Mouse (Mus musculus) left cerebral cortex, postnatal 4 days (tissue): ENCODE results near the gene Ints14. TPM values are rescaled to one million over a fixed set of nuclear protein-coding genes. Genes with fewer than 3 reads are reported as not detected.
"Not testable (repeated sequence)": the region's sequence is repeated elsewhere in the genome, so short reads cannot be mapped to it uniquely, and the experiment has no call there.

ENCODE experiments used
- DNase-seq: peaks from one replicate; pipeline ENCODE4 v3.0.0-alpha.2; 2022
- intact Hi-C: fragments of 180-260 bp; cut with DNase I; formaldehyde crosslinking; loops from one replicate; pipeline ENCODE4 v1.15.1; 2025
- total RNA-seq, 2 experiments: library from RNA; stranded (reverse); gene quantifications; 2 replicates each; pipeline ENCODE4 v1.2.3; 2021

Ints14 gene
- total RNA-seq, 2 experiments from 2014 or later = 22.1 to 24.2 TPM

DNA sequence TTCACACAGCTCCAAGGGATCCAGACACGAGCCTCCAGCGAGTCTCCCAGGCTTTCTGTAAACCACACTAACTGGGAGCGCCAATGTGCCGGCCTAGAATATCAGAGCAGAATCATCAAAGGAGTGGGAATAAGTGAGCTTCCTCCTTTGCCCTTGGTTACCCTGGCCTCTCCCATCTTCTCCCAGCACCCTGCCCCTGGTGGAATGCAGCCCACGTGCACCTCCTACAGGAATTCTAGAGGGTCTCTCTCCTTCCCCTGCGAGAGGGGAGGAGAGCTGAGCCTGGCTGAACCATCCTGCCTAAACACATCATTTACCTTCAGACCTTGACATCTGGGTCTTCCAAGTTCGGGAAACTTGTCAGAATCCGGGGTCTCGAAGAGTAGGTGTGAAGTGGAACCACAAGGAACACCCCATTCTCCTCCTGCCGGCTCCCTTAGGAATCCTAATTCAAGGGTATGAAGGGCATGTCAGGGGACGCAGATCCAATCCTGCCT is 9.5 kb upstream of the Ints14 start, which contains the start of gene Slc24a1:
Slc24a1 (minus strand) TSS at position 447 of the 497 bp plus-strand sequence.
- no peak for DNase-seq
- intact Hi-C loops = no loop called here

DNA sequence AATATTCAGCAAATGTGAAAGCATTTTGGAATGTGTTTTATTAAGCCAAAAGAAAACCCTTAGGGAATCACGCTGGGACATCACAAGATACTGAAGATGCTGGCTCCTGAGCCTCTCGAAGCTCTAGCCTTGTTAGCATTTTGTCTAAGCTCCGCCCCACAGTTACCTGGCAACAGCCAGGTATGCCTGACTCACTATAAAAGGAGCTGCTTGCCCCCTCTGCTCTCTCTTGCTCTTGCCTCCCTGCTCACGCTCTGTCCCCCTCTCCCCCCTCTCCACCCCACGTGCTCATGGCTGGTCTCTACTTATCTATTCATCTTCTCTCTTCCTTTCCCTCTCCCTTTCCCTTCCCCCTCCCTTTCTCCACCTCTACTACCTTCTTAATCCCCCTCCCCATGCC is 8.7 kb upstream of the Ints14 start:
- intact Hi-C loops = no loop called here
- no peak for DNase-seq

DNA sequence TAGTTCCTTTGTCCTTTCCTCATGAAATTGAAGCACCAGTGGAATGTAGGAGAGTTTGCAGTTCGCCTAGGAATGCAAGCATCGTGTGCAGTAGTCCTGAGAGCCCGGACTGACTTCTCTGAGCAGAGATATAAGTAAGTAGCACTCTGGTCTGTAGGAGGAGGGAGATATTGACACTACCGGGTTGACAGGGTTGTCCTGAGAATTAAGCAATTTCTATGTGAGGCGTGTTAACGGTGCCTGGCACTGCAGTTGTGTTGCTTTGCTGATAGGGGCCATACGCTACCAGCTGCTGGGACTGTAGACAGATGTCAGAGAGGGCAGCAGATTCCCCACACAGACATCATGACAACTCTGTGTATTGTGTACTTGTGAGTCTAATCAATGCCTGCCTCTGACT is 7.5 kb upstream of the Ints14 start:
- intact Hi-C loops = no loop called here
- DNase-seq = no peak

DNA sequence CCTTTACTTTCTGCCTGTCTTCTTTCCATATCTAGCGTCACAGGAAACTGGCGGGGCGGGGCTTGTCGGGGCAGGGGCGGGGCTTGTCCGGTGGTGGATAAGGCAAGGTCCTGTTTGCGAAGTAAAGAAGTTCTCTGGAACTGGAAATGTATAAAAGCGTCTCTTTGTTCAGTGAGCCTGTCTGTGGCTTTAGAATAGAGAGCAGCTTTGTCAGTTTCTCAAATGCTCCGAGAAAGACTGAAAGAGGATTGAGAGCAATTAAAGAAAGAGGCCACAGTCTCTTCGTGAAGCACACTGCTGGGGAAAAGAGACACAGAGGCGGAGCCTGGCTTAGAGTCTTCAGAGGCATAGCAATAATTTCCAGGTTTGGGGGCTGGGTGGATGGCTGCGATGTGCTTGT is 4.4 kb upstream of the Ints14 start:
- peak; percentile 28 for DNase-seq
- intact Hi-C loops = no loop called here

DNA sequence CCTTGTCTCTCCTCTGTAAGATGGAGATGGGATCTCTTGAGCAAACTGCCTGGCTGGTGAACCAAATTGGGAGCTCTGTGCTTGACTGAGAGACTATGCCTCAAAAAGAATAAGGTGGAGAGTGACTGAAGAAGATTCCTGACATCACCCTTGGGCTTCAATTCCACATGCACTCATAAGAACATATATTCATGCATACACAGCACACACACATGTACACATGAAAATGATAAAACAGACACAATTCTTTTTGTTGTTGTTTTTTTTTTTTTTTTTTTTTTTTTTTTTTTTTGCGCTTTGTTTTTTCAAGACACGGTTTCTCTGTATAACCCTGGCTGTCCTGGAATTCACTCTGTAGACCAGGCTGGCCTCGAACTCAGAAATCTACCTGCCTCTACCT is 3.4 kb upstream of the Ints14 start:
- intact Hi-C loops = no loop called here
- DNase-seq = no peak

DNA sequence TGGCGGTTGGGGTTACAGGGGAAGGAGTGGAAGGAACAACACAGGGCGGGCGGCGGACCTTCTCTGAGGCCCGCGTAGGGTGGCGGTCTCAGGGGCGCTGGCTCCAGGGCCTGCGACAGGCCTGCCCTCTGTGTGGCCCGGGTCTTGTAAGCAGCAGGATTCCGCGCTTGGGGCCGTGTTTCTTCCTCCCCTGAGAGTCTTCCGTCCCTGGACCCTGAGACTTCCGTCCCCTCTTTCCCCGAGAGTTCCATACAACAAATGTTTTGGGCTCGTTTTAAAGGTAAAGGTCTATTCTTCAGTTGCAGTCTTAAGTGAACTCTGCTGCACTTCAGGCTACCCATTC is 244 bp downstream of the Ints14 start:
- DNase-seq = no peak
- intact Hi-C loops = no loop called here

DNA sequence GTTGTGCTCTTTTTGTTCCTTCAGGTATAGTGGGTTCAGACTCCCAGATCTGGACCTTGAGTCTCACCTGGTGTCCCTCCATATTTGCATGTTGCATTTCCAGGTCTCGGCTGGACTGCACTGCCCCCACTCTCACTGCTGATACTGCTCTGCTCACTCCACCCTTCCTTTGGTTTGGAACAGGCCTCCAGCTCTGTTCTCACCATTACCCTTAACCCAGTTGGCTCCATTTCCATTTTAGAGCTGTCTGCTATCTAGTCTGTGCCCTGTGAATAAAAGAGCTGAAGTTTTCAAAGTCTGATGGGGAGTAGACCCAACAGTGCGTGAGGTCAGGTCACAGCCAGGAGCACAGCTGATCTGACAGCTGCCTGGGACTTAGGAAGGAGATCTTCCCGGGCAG is 19.8 kb downstream of the Ints14 start:
- intact Hi-C loops = no loop called here
- DNase-seq = no peak

DNA sequence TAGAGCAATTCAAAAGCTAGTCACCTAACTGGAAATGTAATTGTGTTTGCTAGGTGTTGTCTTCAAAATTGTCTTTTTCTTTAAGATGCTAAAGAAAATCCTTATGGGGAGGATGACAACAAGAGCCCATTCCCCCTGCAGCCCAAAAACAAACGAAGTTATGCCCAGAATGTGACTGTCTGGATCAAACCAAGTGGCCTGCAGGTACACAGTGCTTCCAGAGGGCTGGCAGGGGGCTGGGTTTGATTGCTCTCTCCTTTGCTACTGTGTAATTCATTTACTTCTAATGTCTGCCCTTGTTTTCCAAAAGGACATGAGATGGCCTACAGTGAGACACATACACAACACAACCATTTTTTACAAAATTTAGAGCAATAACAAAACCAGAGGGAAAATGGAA is 21.2 kb downstream of the Ints14 start:
- intact Hi-C loops = no loop called here
- no peak for DNase-seq

DNA sequence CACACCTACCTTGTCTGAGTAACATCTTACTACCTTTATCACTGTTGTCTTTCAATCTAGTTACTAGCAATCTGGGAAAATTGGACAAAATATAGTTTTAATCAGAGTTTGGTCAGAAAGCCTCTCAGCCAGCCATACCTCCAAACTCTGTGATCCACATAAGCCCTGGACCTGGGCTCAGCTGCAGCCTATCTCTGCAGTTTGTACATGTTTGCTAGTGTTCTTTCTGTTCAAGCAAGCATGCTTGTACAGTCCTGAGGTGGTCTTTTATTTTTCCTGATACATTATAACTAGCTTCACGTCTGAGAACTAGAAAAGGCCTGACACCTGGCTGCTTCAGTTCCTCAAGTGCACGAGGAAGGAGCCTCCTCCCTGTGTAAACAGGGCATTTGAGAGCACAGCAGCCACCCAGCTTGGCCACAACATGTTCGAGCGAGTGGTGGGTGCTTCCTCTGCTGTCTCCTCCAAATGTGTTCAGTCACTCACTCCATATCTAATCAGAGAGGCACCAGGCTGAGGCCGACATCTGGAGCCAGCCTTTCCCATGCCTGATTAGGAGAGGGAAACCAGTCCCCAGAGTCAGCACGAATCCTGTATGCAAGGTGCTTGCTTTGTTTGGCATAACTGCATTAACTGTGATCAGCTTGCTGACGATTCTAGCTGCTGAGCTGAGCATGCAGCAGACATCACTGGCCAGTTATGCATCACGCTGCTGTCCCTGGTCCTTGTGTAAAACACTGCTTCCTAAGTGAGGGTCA is 24.5 kb downstream of the Ints14 start:
- intact Hi-C loops = no loop called here
- DNase-seq = no peak

DNA sequence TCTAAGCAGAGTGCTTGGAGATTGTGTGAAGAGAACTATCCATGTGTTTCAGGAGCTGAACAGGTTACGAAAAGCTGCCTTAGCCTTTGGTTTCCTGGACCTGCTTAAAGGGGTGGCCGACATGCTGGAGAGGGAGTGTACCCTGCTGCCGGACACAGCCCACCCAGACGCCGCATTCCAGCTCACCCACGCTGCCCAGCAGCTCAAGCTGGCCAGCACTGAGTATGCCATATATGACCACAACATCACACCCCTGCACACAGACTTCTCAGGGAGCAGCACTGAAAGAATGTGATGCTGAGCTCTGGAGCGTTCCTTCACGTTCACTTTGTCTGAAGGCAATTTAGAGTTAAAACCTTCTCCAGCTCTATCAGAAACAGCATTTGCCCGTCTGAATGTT is 25.1 kb downstream of the Ints14 start:
- intact Hi-C loops = no loop called here
- DNase-seq = no peak

DNA sequence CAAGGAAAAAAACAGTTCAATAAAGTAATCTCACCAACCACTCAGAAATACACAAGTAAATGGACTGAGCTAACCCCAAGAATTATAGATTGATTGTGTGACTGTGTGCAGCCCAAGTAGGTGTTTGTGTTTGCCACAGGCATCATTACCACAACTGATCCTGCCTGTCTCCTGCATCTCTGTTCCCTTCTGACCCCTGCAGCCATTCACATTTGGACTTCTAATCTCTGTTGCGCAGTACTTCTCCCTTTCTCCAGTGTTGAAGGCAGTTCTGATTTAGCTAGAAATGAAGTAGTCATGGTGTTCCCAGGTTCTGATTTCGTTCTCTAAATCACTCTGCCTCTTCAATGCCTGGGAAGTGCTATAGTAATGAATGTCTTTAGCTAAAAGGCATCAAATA is 26.9 kb downstream of the Ints14 start:
- intact Hi-C loops = no loop called here
- no peak for DNase-seq

DNA sequence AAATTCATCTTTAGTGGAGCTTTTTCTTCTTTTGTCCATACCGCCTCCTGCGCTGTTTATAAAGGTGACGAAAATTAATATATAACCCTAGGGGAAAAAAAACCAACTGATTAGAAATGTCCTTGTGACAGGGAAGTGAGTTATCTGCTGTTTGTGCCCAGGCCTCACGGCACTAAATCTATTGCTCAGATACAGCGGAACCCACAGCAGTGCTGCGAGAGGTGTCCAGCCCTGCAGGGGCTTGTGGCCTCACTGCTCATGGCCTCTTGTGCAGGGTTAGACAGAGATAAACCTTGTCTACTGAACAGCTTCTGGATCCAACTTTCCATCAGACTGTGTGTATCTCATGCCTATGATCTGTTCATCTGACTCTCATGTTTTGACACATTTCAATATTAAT is 27.7 kb downstream of the Ints14 start:
- no peak for DNase-seq
- intact Hi-C loops = no loop called here

DNA sequence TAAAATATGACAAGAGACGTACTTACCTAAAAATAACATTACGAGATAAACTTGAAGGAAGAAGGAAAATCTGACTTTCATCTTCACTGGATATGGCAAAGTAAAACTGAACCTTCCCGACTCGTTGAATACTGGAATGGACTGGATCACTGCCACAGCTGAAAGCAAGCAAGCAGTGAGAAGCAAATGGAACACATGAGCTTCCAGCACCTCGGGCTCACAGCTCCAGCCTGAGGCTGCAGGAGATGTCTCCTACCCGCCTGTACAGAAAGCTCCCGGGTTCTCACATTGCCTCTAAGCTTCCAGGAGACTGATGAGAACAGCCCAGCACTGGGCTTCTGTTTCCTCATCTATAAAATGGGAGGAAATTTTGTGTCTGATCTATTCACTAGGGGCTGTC is 29.6 kb downstream of the Ints14 start:
- intact Hi-C loops = loop anchor here (10.0 kb wide), 1 partner anchor 75 kb away; no protein-coding TSS in a partner anchor
- DNase-seq = no peak

DNA sequence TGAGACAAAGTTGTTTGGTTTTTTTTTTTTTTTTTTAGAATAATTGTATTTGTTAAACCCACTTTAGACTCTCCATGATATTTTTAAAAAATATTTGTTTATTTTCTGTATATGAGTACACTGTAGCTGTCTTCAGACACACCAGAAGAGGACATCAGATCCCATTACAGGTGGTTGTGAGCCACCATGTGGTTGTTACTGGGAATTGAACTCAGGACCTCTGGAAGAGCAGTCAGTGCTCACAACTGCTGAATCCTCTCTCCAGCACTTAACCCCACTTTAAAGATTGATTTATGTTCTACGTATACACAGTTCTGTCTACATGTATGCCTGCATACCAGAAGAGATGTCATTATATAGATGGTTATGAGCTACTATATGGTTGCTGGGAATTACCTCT is 34.8 kb downstream of the Ints14 start:
- intact Hi-C loops = loop anchor here (10.0 kb wide), 1 partner anchor 69 kb away; no protein-coding TSS in a partner anchor
- DNase-seq = not testable (repeated sequence)

DNA sequence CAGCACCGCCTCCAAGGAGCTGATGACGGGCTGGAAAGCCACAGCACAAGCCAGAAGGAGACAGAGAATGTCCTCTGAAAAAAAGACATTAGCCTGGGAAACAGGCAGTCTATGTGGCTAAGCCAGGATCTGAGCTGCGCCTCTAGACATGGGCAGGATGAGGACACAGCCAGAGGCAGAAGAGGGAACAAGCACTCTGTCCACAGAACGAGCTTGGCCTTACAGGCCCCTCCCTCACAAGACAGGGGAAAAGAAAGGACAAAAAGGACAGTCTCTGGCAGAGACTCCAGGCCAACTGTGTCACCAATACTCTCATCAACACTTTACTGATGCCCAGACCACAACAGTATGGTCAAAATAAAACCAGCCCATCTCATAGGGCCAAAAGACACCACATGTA is 40.8 kb downstream of the Ints14 start:
- intact Hi-C loops = no loop called here
- no peak for DNase-seq

DNA sequence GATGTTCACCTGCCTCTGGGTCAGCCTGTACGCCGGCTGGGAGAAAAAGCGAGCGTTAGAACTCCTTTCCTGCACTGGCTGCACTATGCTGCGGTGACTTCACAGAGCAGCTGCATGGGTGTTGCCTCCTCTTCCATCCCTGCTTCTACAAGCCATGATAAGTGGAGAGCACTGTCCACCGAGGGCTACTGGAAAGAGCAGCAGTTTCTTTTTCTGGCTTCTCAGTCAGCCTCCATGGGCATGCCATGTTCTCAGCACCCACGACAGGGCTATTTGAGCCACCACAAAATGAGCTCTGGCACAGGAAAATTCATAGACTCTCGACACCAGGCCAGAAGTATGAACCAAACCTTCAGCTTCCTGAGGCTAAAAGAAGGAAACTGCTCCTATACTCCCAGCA is 45.0 kb downstream of the Ints14 start:
- no peak for DNase-seq
- intact Hi-C loops = no loop called here

DNA sequence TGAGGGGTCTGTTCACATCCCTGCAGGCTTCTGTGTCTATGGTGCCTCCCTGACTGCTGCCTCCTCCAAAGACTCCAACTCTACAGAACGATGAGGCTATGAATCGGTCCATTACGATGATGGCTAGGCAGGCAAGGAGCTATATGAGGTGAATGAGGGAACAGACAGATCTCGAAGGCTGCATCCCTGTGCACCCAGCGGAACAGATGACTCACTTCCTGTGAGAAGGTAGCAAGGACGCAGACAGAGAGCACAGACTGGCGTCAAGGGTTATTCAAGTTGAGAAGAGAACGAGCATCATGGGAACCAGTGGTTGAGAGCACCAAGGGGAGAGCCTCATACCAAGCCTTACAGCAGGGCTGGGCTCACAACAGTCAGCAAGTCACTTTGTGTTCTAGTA is 49.9 kb downstream of the Ints14 start:
- no peak for DNase-seq
- intact Hi-C loops = no loop called here

DNA sequence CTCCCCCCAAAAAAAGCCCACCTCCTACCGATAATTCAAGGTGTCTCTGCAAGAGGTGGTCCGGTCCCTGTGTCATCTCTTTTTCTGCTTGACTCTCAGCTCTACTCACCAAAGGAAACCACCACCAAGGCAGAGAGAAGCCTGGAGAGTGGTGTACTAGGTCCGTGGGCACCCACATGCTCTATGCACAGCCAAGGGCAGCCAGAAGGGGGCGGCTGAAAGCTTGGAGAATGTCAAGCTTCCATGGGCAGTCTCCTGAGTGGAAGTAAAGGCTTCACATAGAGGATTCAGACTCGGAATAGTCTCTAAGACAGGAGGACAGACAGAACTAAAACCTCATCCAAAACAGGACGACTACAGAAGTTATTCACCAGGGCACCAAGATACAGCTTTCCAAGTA is 50.6 kb downstream of the Ints14 start:
- intact Hi-C loops = no loop called here
- DNase-seq = peak; percentile 38

DNA sequence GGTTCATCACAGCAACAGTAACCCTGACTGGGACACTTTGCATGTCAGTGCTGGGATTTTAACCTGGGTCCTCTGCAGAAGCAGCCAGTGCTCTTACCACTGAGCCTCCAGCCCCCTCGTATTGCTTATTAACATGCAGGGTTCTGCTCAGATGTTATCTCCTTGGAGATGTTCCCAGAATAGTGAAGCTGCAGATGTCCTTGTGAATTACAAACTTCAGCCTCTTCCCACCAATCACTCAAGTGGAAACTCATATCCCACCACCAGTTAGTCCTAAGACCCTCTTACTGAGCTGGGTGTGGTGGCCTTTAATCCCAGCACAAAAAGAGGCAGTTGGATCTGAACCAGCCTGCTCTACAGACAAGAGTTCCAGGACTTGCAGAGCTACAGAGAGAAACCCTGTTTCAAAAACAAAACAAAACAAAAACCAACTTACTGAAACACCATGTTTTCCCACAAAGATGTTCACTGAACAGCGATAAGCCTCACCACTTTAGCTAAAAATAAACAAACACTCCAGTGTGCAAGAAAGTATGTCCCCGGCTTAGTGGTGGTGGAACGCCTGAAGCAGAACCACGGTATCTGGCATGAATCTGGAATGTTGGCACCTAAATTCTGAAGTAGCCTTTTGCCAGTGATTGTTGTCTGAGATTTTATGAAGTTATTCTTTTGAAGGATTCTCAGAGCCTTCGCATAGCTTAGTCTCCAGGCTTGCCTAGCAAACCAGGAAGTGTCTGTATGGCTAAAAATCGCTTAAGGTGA is 54.9 kb downstream of the Ints14 start:
- intact Hi-C loops = no loop called here
- DNase-seq = no peak

DNA sequence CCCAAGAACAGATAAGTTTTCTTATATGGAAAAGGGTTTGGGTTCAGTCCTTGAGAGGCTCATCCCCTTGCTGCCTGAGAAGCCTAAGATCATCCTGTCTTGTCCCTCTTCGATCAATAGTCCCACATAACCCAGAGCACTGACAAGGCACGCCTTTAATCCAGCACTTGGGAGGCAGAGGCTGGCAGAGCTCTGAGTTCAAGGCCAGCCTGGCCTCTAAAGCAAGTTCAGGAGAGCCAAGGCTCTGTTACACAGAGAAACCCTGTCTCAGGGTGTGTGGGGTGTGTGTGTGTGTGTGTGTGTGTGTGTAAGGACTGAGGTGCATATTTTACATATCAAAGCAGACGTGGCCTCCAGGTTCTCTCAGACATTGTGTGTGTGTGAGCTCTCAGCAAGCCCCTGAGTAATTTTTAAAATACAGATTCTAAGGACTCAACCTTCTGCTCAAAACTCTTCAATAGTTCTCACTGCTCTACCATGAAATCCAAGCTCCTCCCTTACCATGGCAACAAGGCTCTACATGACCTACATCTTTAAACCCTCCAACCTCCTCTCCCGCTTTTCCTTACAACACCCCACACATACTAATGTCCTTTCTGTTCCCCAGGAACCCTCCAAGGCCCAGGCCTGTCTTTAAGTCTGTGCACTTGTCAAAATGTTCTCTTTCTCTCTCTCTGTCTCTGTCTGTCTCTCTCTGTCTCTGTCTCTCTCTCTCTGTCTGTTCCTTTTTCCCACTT is 55.7 kb downstream of the Ints14 start:
- DNase-seq = no peak
- intact Hi-C loops = no loop called here

DNA sequence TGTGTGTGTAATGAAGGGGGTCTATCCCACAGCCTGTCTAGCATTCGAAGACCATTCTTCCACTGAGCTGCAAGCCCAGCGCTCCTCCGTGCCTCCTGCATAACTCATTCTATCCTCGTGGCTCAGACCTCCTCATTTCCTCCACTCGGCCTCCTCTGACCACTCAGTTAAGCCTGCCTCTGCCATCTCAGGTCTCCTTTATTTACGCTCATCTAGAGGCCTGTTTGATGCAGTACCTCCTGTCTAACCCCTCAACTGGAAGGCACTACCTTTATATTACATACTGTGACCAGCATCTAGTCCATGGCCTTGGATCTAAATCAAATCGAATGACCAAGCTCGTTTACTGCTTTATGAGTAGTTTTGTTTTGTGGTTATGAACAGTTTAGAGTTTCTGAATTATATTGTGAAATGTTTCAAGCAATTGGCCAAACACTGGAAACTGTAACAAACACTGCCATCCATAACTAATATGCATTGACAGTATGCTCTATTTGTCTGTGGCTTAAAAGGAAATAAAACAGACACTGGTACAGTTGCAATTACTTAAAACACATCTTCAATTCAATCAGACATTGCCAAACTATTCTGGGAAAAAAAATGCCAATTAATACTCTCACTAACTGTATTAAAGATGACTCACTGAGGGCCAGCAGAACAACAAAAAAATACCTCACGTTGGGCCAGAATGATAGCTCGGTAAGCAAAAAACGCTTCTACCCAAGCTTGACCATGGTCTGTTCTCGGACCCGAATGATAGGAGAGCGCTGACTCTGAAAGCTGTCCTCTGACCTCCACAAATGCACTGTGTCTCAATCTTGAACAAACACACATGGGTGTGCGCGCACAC is 56.5 kb downstream of the Ints14 start:
- intact Hi-C loops = no loop called here
- no peak for DNase-seq
